Mouse (Mus musculus) testis, postnatal 14 days (tissue): ENCODE measurements at regions not wholly inside any gene's neighbourhood (a gene's known extent, or its start where the extent isn't known, plus 50 kb on each side); places are given as distances from the start of the nearest gene placed in this dataset.
A peak's percentile ranks its signal among the peaks of the same experiment; 100 is the strongest.
"Not testable (repeated sequence)": the region's sequence is repeated elsewhere in the genome, so short reads cannot be mapped to it uniquely, and the experiment has no call there.

Experiments
- DNase-seq: peaks from one replicate; pipeline ENCODE4 v3.0.0; 2021; ENCODE audit warnings: low spot score

- DNase-seq, result peak; percentile 63
These were observed 390.6 kb downstream of the Tcerg1l start for GRCm38 (mm10) chr7:138006971-138007370.

DNA sequence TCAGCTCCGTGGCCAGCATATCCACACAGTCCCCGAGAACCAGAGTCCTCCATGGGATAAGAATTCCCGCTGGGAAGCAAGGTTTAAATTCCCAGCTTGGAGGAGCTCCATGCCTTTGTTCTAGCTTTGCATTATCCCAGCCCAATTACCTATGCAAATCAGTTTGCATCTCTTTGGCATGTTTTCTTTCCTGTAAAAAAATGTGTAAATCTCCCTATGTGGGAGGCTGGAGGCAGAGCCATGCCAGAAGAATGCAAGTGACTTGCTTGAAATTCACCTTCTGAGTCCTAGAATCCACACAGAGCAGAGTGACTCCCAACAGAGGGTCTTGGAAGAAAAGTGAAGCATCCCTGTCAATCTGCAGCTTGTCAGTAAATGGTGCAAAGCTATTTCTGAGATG is 388.9 kb downstream of the Tcerg1l start:
- no peak for DNase-seq

DNA sequence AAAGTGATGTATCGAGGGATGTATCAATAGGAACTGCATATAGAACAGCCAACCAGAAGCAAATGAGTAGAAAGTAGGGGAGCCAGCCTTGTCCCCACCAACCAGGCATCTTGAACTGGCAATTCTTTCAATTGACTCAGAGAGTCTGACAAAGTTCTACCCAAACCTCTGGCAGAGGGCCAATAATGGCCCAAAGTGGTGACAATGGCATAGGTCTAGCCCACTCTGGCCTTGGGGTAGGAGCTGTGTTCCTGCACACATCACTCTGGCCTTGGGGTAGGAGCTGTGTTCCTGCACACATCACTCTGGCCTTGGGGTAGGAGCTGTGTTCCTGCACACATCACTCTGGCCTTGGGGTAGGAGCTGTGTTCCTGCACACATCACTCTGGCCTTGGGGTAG is 373.5 kb downstream of the Tcerg1l start:
- DNase-seq, result not testable (repeated sequence)

- no peak for DNase-seq
These were observed 345.8 kb downstream of the Tcerg1l start for GRCm38 (mm10) chr7:138051696-138052095.

DNA sequence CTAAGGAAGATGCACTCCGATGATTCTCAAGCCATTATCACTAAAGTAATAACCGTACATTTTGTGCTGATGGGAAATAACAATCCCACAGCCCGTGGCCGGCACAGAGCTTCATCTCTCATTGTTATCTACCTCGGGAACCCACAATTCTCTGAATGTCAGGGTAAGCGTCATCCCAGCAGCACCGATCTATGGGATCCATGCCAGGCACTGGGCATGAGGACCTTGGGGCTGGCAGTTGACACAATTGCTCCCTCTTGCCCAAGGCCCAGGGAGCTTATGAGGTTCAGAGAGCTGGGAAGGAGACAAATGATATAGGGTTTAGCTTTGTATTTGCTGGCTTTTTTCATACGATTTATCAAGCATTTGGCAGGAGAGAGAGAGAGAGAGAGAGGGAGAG is 342.8 kb downstream of the Tcerg1l start:
- DNase-seq, result no peak

DNA sequence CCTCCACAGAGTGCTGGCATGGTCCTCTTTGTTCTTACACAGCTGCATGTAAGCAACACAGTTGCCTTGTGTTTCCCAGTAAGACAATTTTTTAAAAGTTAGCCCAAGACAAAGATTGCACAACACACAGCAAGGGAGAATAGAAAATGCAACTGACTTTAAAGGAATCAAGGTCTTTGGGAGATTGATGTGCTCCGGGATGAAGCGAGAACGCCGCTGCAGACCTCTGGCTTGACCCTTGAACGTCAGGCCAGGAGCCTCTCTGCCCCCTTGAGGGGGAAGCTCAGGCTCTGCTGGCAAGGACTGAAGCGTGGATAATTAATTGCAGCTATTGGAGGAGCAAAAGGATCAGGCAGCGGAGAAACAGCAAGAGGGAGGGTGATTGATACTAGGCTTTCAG is 336.4 kb downstream of the Tcerg1l start:
- DNase-seq, result no peak

DNA sequence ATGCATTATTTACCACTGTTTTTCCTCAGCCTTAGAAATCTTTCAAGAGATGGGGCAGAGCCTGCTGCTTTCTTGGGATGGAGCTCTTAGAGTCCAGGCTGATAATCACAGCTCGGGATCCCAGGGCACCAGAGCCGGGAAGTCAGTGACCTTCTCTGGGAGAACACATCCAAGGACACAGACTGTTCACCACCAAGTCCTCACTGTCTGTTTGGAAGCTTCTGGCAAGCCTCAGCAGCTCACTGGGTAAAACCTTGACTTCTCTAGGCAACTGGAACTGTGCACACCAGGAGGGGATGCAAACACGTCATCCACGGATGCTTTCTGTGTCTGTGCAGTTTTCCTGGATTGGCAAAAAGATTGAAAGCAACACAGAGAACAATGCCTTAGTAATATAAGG is 330.6 kb downstream of the Tcerg1l start:
- no peak for DNase-seq

- DNase-seq, result no peak
These were observed 322.3 kb downstream of the Tcerg1l start for GRCm38 (mm10) chr7:138075231-138075630.

GRCm38 (mm10) chr7:138083980-138084379 is 313.6 kb downstream of the Tcerg1l start:
- DNase-seq, result peak; percentile 83

DNA sequence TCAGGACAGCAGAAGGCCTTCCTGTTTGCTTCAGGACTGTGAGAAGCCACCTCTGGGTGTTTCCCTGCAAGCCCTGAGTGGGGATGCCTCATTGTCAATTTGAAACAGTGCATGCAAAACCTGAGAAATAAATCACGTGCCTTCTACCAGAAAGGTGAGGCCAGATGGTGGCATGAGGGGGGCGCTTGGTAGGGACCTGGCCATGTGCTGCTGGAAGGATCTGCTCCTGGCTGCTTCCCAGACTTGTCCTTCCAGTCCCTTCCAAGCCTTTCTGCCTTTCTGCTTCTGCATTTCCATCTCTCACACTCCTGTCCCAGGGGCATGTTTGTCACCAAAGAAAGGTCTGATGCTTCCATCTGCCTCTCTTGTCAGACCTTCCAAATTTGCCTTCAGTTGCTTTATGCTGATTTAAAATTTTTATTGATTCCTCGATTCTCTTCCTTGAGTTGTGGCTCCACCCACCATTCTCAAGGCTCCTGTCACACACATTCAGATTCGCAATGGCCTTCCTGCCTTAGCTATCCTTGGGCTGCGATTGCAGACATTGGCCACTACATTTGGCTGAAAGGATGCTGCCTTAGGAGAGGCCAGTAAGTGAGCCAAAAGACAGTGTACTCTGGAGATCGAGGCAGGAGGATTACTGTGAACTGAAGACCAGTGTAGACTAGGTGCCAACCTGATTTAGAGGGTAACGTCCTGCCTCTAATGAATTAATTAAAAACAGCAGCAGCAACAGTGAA is 289.9 kb downstream of the Tcerg1l start:
- DNase-seq, result no peak

DNA sequence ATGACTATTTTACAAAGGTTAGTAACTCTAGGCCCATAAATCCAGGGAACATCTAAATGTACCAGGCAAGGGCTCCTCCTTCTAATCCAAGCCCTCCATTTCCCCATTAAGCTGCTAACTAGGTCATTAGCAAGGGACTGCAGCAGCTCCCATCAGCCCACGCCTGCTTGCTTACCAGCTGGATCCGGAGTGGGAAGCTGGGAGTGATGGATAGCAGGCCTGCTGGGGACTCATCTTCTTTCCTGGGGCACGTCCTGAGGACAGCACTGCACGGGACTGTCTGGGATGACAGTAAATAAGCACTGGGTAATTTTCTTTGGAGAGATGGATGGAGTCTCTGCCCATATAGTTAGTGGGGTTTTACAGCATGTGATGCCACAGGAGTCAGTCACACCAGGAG is 276.0 kb downstream of the Tcerg1l start:
- DNase-seq, result no peak

DNA sequence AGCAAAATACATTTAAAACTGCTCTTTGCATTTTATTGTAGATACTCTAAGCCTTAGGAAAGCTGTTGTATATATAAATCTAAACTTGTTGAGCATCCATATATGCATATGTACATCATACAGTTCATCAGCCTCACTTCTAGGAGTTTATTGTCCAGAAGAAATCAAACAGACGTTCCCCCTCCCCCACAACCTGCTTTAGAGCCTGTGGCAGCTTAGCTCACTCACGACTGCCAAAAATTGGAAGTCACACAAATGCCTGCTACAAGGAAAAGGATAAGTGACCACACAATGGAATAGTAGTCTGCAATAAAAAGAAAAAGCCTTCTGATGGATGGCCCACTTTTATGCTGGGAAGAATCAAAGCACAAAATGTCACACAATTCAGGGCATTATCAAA is 267.8 kb downstream of the Tcerg1l start:
- DNase-seq, result no peak

- no peak for DNase-seq
These were observed 264.1 kb downstream of the Tcerg1l start for GRCm38 (mm10) chr7:138133427-138133826.

DNA sequence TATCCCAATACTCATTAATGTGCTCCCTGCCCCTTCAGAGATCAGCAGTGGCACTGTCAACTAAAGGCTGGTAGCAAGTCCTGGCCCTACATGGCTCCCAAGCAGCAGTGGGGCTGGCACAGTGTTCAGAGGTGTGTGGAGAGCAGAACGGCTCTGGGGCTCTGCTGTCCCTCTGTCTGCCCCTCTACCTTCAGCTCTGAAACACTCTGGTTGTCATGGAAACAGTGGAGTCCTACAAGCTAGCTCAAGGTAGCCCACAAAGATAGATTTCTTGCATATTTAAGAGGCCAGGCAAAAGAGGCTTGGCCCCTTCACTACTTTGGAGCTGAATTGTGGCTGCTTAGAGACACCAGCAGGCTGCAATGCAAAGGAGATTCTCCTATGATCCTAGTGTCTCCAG is 259.6 kb downstream of the Tcerg1l start:
- DNase-seq, result no peak

DNA sequence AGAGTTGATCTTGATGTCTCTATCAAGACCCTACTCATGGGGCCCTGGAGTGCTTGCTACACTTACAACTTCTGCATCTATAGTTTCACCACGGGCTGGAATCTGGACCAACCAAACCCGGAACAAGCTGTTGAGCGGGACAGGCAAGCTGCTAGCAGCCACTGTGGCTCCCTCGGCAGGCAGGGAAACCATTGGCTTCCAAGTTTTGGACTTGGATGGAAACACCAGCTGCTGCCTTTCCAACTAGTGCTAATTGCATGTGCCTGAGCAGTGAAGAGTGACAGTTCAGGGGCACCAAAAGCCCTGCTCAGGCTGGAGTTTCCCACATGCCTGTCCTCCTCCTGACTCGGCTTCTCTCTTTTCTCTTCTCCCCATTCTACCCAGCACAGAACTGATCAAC is 257.8 kb downstream of the Tcerg1l start:
- no peak for DNase-seq

GRCm38 (mm10) chr7:138149496-138149895 is 248.0 kb downstream of the Tcerg1l start:
- no peak for DNase-seq

DNA sequence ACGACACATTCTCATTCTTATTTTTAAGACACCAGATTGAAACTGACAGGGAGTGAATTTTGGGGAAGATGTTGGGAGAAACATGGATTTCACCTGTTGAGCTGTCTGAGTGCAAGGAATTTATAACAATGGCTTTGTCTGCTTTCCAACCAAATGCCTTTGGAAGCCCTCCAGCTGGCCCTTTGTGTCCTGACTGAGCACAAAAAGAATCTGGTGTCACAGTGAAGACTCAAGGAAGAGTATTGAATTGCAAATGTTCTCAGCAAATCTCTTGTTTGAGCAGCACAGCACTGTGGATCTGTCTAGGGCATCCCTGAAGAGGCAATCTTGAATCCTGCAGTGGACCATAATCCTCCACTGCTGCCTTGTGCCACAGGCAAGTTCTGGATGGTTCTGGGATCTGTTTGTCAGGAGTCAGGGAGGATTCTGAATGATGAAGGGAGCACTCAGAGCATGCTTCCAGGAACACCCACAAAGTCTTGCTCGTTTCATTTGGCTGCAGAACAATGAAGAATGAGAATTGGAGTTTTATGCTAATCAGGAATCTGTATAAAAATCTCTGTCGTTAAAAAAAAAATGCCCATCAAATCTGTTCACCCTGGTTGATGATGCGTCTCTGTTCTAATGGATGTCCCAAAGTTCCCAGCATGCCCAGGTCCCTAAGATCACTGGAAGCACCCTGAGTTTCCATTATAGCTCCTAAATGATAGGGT is 243.9 kb downstream of the Tcerg1l start:
- no peak for DNase-seq
